Mouse (Mus musculus) regulatory T cell (primary cell): ENCODE results near the gene Timm10b.

Experiments
- in situ Hi-C: fragments of 300-600 bp; cut with MboI, MseI; formaldehyde crosslinking; loops from one replicate; pipeline ENCODE4 v1.15.1; 2025; ENCODE audit warnings: high pct_unique_total_duplicates

Gene Timm10b

DNA sequence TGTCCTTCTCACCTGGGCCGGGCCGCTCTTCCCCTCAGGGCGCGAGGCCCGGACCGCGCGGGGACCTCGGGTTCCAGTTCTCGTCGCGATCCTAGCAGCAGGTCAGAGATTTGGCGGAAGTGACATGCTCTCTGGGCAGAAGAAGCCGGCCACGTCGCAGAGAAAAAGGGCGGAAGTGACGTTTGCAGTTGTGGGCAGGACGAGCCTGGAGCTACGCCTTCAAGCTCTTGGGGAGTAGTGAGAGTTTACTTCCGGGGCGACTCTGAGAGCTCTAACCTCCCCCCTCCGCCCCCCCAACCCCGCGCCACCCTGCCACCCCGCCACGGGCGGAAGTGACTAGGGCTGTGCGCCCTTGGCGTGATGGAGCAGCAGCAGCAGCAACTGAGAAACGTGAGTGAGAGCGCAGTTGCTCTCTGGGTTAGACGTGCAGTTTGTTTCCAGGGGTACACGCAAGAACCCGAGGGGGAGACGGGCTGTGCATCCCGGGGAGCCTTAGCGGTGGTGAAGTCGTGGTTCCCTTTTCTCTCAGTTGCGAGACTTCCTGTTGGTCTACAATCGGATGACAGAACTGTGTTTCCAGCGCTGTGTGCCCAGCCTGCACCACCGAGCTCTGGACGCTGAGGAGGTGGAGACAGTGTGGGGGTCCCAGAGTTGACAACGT is 507 bp downstream of the Timm10b start, which contains the start of the genes Arfip2 and Gm45799:
Arfip2 (minus strand) TSS at position 184 of the 661 bp plus-strand sequence.
Gm45799 (plus strand) TSS at position 320 of the 661 bp plus-strand sequence.
- in situ Hi-C loops: loop anchor here (5.0 kb wide), 1 partner anchor 172 kb away; the partner anchor contains the start of gene Mrpl17

DNA sequence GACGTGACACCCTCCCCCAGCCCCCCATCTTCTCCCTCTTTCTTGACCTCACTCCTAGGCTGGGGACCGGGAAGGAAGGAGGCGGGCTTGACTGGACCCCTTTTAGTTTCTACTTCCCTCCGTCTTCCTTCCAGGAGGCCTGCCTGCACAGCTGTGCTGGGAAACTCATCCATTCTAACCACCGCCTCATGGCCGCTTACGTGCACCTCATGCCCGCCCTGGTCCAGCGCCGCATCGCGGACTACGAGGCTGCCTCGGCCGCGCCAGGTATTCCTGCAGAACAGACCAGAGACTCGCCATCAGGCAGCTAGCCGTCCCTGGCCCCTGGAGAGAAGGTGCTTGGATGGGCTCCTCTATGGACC is 1.0 kb downstream of the Timm10b start:
- in situ Hi-C loops: loop anchor here (5.0 kb wide), 1 partner anchor 171 kb away; the partner anchor contains the start of gene Mrpl17

GRCm38 (mm10) chr7:105641936-105642335 is 2.1 kb downstream of the Timm10b start:
- in situ Hi-C loops: loop anchor here (5.0 kb wide), 1 partner anchor 170 kb away; the partner anchor contains the start of gene Mrpl17

GRCm38 (mm10) chr7:105650639-105651435 is 11.0 kb downstream of the Timm10b start, which contains the start of gene Dnhd1:
Gene Dnhd1 (plus strand): TSS chr7:105650827.
- in situ Hi-C loops: loop anchor here (5.0 kb wide), 1 partner anchor 86 kb away; the partner anchor contains the start of genes Ilk and Rrp8

DNA sequence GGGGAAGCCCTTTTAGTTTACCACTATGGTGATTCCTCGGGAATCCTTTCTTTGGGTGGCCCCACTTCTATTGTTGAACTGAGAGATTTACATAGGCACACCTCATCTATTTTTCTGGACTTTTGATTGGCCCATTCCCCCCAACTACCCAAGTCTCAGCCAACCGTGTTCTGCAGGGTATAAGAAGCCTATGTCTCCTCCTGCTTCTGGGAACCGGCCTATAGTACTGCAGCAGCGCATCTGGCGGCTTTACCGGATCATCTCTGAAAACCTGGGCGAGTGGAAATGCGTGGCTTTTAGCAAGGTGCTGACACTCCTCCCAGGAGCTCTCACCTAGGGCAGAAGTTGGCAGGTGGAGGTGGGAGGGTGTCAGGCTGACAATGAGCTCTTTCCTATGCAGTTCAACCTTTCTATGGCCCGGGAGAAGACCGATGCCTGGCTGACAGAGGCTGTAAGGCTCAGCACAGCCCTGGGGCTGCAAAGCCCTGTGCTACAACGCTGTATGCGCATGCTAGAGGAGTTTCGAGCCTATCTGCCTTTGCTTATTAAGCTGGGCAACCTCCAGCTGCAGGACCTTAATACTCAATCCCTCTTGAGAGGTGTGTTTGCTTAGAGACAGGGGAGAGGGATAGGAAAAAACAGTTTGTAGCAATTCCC is 45.8 kb downstream of the Timm10b start:
- in situ Hi-C loops: no loop called here

DNA sequence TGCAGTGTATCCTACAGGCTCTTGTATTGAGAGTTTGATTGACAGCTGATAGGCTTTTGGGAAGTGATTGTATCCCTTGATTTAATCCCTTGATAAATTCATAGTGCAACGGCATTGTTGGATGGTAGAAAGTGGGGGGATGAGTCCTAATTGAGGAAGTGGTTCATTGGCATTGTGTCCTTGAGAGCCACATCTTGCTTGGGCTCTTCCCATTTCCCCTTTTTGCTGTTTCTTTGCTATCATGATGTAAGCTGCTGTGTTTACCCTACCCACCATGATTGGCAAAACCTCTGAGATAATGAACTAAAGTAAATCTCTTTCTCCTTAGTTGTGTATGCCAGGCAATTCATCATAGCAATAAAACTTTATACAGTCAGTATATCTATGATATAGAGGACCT is 51.0 kb downstream of the Timm10b start:
- in situ Hi-C loops: no loop called here
